Mouse (Mus musculus) bone marrow, adult 2 months (tissue): ENCODE data around the gene Zcchc24.

Source experiments
- CTCF ChIP-seq: fragments of 200-500 bp; IDR thresholded peaks from 2 replicates; pipeline ENCODE4 v1.5.1; 2011; ENCODE audit warnings: low read length, control low read depth; ENCODE audit not compliant: control insufficient read depth, insufficient read depth
- POLR2A ChIP-seq: fragments of 200-500 bp; IDR thresholded peaks from 2 replicates; pipeline ENCODE4 v1.6.1; 2011; ENCODE audit warnings: low read depth, mild to moderate bottlenecking, control low read depth, low read length, borderline replicate concordance; ENCODE audit not compliant: control insufficient read depth

DNA sequence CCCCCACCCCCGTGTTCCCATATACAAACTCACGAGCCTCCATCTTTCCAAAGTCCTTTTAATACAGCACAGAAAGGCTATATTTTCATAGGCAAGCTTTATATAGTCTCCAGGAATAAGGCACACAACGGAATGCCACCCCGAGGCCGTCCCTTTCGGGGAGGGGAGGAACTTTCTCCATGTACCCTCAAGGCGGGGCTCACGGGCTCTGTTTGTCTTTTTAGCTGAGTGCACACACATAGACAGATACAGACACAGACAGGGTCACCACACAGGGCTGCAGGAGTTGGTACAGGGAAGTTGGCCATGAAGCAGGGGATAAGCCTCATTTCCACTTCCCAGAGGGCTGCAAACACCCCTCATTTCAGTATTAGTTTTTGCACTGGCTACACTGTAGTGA, 57.2 kb downstream of the Zcchc24 start:
- TF ChIP-seq CTCF = no peak
- TF ChIP-seq POLR2A = no peak
